Mouse (Mus musculus) lung, adult 2 months (tissue): ENCODE data around the gene Etfdh. TPM values are rescaled to one million over a fixed set of nuclear protein-coding genes. Genes with fewer than 3 reads are reported as not detected.
A peak's percentile ranks its signal among the peaks of the same experiment; 100 is the strongest.

Source experiments
- DNase-seq: peaks from one replicate; pipeline ENCODE4 v3.0.0; 2022
- H3K4me1 ChIP-seq: fragments of 200-500 bp; 2 replicates; pipeline ENCODE4 v1.6.1; 2011; ENCODE audit warnings: low read length; ENCODE audit not compliant: control insufficient read depth, insufficient read depth
- H3K4me3 ChIP-seq: fragments of 200-500 bp; replicated peaks from 2 replicates; pipeline ENCODE3; 2011; ENCODE audit warnings: low read depth, mild to moderate bottlenecking, control low read depth, low read length; ENCODE audit errors: extremely low read depth
- CTCF ChIP-seq: fragments of 200-500 bp; IDR thresholded peaks from 2 replicates; pipeline ENCODE4 v1.5.1; 2011; ENCODE audit warnings: mild to moderate bottlenecking, low read length, control low read depth; ENCODE audit not compliant: insufficient read depth
- POLR2A ChIP-seq: fragments of 200-500 bp; IDR thresholded peaks from 2 replicates; pipeline ENCODE4 v1.6.1; 2011; ENCODE audit warnings: low read depth, mild to moderate bottlenecking, control low read depth, low read length, borderline replicate concordance; ENCODE audit errors: extremely low read depth
- WGBS: fragments of 180-500 bp; shearing (Covaris S2); methylation state at CpG from one replicate; pipeline ENCODE4 v1.1.7; 2018; 5-methylcytosine and 5-hydroxymethylcytosine counted together
- polyA plus RNA-seq: library from polyadenylated mRNA; depleted of rRNA; stranded (reverse); fragments of >200 nt; gene quantifications from 2 replicates; pipeline ENCODE4 v1.2.3, GENCODE M21; 2012; rRNA removed

The Etfdh gene
- 54.0 and 57.1 TPM in 2 replicates for polyA plus RNA-seq

DNA sequence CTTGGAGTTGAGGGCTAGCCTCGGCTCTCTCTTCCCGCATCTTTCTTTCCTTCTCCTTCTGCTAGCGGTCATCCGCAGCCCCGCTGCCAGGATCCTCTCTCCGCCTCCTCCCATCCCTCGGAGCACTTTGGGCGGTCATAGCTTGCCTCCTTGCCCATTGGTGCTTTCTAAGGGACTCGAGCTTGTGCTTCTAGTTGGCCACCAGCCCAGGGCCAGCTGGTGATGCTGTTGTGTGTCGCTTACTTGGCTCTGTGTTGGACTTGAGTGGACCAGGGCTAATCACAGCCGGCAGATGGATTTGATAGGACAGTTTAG is at the start of gene Etfdh:
Etfdh (minus strand) TSS at position 85 of the 315 bp plus-strand sequence.
- TF ChIP-seq POLR2A (no peak), CTCF (no peak)
- WGBS = 1% methylated on average over 11 of the region's 11 CpGs
- DNase-seq = no peak
- Histone ChIP-seq H3K4me3 (peak within 1 kb of the TSS; percentile 81), H3K4me1 (peaks cover 3% of the 10 kb centered on the region; the same call in 1 of the 2 replicates)

DNA sequence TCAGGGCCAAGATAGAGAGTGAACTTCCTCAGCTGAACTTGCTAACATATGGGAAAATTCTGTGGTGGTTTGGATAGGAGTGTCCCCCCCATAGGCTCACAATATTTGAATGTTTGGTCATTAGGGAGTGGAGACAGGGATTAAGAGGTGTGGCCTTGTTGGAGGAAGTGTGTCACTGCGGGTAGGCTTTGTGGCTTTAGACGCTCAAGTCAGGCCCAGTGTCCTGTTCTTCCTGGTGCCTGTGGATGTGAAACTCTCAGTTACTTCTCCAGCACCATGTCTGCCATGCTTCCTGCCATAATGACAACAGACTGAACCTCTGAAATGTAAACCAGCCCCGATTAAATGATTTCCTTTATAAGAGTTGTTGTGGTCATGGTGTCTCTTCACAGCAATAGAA is 47.1 kb upstream of the Etfdh start:
- Histone ChIP-seq H3K4me3 (no peak overlapping the region), H3K4me1 (no peaks in the 10 kb centered on the region)
- TF ChIP-seq CTCF (no peak), POLR2A (no peak)
- DNase-seq = no peak
- 64% methylated on average over 3 of the region's 3 CpGs for WGBS

DNA sequence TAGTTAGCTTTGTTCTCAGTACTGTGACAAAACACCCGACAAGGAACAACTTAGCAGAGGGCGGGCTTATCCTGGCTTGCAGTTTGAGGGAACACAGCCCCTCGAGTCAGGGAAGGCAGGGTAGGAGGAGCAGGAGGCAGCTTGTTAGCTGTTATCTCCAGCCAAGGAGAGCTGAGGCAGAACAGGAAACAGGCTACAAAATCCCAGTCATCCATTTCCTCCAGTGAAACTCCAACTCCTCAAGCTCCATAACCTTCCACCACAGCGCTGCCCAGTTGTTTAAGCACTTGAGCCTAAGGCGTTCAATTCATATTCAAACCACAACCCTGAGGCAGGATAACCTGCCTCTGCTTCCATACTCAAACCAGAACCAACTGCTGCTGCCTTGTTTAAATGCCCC is 45.3 kb upstream of the Etfdh start:
- Histone ChIP-seq H3K4me3 (no peak overlapping the region), H3K4me1 (no peaks in the 10 kb centered on the region)
- no peak for TF ChIP-seq POLR2A
- no peak for TF ChIP-seq CTCF
- 75% methylated on average over 5 of the region's 5 CpGs for WGBS
- no peak for DNase-seq

DNA sequence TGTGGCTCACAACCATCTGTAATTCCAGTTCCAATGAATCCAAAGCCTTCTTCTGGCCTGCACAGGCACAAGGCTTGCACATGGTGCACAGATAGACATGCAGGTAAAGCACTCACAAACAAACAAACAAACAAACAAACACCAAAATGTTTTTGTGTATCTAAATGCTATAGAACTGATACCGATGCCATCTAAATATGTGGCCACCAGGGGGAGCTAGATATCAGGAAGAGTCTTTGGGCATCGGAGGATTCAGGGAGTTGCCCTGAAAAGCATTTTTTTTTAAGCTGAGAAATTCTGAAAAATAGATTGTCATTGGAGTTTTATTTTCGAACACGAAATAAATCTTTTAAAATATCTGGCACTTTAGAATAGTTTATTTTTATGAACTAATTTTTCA is 43.8 kb upstream of the Etfdh start:
- Histone ChIP-seq H3K4me3 (no peak overlapping the region), H3K4me1 (no peaks in the 10 kb centered on the region)
- DNase-seq = peak; percentile 26
- TF ChIP-seq POLR2A = no peak
- TF ChIP-seq CTCF = 0 out of 2 replicates have a peak, but pooled peaks have one; percentile 17
- 7% methylated on average over 4 of the region's 4 CpGs for WGBS

DNA sequence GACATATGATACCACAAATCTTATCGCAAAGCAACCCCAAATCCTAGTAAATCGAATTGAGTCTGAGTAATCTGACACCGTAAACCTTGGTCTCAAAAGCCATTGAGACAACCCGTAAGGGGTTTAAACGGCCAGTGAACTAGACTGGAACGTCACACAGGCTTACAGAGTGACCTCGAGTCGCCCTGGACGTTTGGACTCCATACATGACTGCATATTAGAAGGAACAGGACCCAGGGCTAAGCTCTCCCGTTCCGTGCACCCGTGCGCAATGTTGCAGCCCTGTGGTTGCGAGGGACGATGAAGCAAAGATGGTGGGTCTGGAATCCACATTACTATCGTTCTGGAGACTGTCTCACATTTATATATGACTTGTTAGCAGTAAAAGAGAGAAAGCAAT is 42.9 kb upstream of the Etfdh start:
- TF ChIP-seq CTCF = no peak
- TF ChIP-seq POLR2A = no peak
- 78% methylated on average over 16 of the region's 16 CpGs for WGBS
- Histone ChIP-seq H3K4me1 (no peaks in the 10 kb centered on the region), H3K4me3 (no peak overlapping the region)
- no peak for DNase-seq

DNA sequence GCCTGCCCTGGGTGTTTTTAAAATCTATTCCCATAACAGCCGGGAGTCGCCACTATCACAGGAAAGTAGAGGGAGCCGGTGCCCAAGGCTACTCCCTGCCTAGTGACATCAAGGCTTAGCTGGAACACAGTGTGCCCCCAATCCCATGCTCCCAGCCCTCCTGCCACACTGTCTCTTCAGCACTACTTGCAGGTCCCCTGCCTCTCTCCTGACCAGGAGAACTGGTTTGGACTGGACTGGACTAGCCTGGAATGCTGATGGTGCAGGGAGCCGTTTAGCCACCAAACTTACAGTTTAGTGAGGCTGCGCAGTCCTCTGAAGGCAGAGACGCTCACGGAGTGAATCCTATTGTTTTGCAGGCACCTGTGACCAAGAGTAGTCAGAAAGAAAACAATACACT is 41.3 kb upstream of the Etfdh start:
- 76% methylated on average over 7 of the region's 7 CpGs for WGBS
- DNase-seq = no peak
- TF ChIP-seq CTCF (no peak), POLR2A (no peak)
- H3K4me1 ChIP-seq = no peaks in the 10 kb centered on the region
- no peak overlapping the region for H3K4me3 ChIP-seq

DNA sequence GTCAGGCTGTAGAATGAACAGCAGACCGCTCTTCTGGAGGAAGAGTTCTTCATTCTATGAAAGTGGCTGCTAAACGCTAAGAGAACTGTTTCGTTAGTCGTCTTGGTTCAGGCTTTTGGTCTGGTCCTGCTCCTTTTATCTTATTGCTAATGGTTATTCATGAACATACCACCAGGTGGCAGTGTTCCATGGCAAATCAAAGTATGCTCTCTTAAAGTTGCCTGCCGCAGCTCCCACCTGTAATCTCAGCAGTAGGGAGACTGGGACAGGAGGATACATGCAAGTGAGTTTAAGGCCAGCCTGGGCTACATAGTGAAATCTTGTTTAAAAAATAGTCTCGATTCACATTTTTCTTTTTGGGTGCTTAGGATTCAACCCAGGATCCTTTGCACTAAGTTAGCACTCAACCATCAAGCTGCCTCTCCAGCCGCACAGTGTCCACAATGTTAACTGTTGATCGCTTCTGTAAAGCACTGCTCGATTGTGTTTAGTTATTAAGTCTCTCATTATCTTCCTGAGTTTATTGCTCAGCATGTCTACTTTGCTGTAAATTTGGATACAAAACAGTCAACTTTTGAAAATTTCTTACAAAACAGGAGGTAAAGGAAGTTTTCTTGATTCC is 35.6 kb upstream of the Etfdh start:
- TF ChIP-seq CTCF (peak; percentile 25; the same call in 1 of the 2 replicates), POLR2A (no peak)
- peak; percentile 14 for DNase-seq
- WGBS = 36% methylated on average over 9 of the region's 9 CpGs
- H3K4me3 ChIP-seq = no peak overlapping the region
- H3K4me1 ChIP-seq = no peaks in the 10 kb centered on the region

DNA sequence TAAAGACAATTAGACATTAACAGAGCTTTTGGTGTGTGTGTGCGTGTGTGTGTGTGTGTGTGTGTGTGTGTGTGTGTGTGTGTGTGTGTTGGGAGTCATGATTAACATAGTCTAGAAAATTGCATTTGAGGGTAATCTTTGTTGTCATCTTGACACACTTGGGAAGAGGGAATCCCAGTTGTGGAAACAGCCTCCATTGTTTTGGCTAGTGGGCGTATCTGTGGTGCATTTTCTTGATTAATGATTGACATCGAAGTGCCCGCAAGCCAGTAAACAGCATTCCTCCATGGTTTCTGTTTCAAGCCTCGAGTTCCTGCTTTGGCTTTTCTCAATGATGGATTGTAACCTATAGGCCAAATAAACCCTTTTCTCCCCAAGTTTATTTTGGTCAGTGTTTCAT is 27.4 kb upstream of the Etfdh start:
- no peak for TF ChIP-seq CTCF
- Histone ChIP-seq H3K4me3 (no peak overlapping the region), H3K4me1 (no peaks in the 10 kb centered on the region)
- no peak for DNase-seq
- 32% methylated on average over 5 of the region's 5 CpGs for WGBS

DNA sequence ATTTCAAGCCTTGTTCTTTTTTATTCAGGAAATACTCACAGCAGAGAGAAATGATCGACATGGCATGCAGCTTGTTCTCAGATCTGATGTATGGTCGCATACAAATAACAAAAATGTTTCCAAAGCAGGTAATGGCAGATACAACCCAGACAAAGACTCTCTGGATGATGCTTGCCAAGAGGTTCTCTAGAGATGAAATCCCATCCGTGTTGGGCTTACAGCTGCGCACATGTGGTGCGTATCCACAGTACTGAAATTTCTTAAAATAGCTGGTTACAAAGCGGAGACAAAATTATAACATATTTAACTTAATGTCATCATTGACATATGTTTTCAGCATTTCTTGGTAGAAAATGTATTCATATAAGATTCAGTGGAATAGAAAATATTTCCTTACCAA is 22.8 kb upstream of the Etfdh start:
- WGBS = 87% methylated on average over 6 of the region's 6 CpGs
- no peak overlapping the region for H3K4me3 ChIP-seq
- H3K4me1 ChIP-seq = no peaks in the 10 kb centered on the region
- DNase-seq = no peak
- no peak for TF ChIP-seq CTCF
- no peak for TF ChIP-seq POLR2A

DNA sequence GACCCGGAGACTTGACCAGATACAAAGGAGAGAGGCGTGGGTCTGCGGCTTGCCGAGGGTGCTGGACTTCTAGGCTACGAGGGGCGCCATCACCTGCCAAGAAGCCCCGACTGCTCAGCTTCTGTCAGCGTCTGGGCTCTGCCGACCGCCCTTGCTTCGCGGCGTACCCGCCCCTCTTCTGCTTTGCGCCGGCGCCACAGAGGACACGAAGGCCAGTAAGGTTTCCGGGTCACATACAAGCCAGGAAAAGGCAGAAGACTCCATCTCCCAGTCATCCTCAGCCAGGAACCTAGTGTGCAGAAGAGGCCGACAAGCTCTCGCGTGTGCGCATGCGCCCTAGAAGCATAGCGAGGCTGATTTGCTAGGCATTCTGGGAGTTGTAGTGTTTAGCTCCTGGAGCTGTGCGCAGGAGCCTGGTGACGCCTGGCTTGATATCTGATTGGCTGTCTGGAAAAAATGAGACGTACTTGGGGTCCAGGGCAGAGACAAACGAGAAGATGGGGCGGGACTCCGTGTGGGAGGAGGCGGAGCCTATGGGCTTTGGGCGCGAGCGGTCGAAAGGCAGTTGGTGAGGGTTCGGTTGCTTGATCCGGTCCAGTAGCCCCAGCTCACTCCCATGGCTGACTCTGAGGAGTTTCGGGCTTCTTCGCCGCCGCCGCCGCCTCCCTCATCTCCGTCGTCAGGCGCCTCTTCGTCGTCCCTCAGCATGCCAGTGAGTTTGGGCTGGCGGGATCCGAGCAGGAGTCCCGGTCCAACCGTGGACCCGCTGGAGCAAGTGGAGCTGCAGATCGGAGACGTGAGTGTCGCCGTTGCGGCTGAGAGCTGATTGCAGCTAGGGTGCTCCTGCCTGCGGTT is 512 bp downstream of the Etfdh start, which contains the start of gene 4930579G24Rik:
4930579G24Rik (plus strand) TSS at position 519 of the 855 bp plus-strand sequence.
- TF ChIP-seq POLR2A (peak; percentile 65; the same call in 1 of the 2 replicates), CTCF (no peak)
- WGBS = under 1% methylated on average over 60 of the region's 60 CpGs
- peaks cover 3% of the 10 kb centered on the region; the same call in 1 of the 2 replicates for H3K4me1 ChIP-seq

More for the DNA sequence above, 512 bp downstream of the Etfdh start, which contains the start of gene 4930579G24Rik:
- peak; percentile 94 for DNase-seq
- H3K4me3 ChIP-seq = peak within 1 kb of the TSS; percentile 81
